Mouse (Mus musculus): Measurements from ENCODE around the gene Fam83c. TPM values are rescaled to one million over a fixed set of nuclear protein-coding genes. Genes with fewer than 3 reads are reported as not detected.

Gene Fam83c
- polyA plus RNA-seq, 1 experiment from 2014 or later: 0.13 TPM

- peak overlapping the region; percentile 80 for H3K9ac ChIP-seq (ENCODE audit: low read length)
- H3K4me3 ChIP-seq (ENCODE audit: low read depth, low read length): peak overlapping the region; percentile 48
- peaks cover 7% of the 10 kb centered on the region for H3K4me1 ChIP-seq (ENCODE audit: control insufficient read depth, insufficient read depth, low read length)
- no peaks in the 10 kb centered on the region for H3K27me3 ChIP-seq (replicated peaks; ENCODE audit: control insufficient read depth, insufficient read depth, low read length)
- peaks cover 51% of the 10 kb centered on the region for H3K36me3 ChIP-seq (ENCODE audit: control insufficient read depth, insufficient read depth, low read length)
- WGBS: 63% methylated on average over 6 of the region's 6 CpGs
- no peak for DNase-seq (ENCODE audit: low spot score)
- peak overlapping the region; percentile 87 for H3K4me2 ChIP-seq (ENCODE audit: low read length)
- H3K9me3 ChIP-seq (replicated peaks; ENCODE audit: control insufficient read depth, low read length): no peaks in the 10 kb centered on the region
- peak overlapping the region; percentile 70 for H3K27ac ChIP-seq (ENCODE audit: low read depth, low read length)
- no peak for ATAC-seq
Measured at GRCm38 (mm10) chr2:155819449-155820251, 15.0 kb downstream of the Fam83c start.

GRCm38 (mm10) chr2:155819392-155819448, 15.4 kb downstream of the Fam83c start, which contains the start of gene BC029722:
BC029722 (minus strand) TSS chr2:155819426.
- DNase-seq (ENCODE audit: low spot score) (no peak), ATAC-seq (no peak)
- Histone ChIP-seq H3K4me3 (ENCODE audit: low read depth, low read length) (peak within 1 kb of the TSS; percentile 48), H3K4me2 (ENCODE audit: low read length) (peak within 1 kb of the TSS; percentile 87), H3K27me3 (replicated peaks; ENCODE audit: control insufficient read depth, insufficient read depth, low read length) (no peaks in the 10 kb centered on the region), H3K9me3 (replicated peaks; ENCODE audit: control insufficient read depth, low read length) (no peaks in the 10 kb centered on the region), H3K4me1 (ENCODE audit: control insufficient read depth, insufficient read depth, low read length) (peaks cover 7% of the 10 kb centered on the region), H3K36me3 (ENCODE audit: control insufficient read depth, insufficient read depth, low read length) (peaks cover 51% of the 10 kb centered on the region), H3K9ac (ENCODE audit: low read length) (peak within 1 kb of the TSS; percentile 80), H3K27ac (ENCODE audit: low read depth, low read length) (peak within 1 kb of the TSS; percentile 70)

GRCm38 (mm10) chr2:155818596-155819391, 15.9 kb downstream of the Fam83c start:
- DNase-seq (ENCODE audit: low spot score) (peak; percentile 95), ATAC-seq (peak; percentile 97)
- Histone ChIP-seq H3K4me1 (ENCODE audit: control insufficient read depth, insufficient read depth, low read length) (peaks cover 7% of the 10 kb centered on the region), H3K27ac (ENCODE audit: low read depth, low read length) (peak overlapping the region; percentile 70), H3K9ac (ENCODE audit: low read length) (peak overlapping the region; percentile 80), H3K4me2 (ENCODE audit: low read length) (peak overlapping the region; percentile 87), H3K36me3 (ENCODE audit: control insufficient read depth, insufficient read depth, low read length) (peaks cover 48% of the 10 kb centered on the region), H3K27me3 (replicated peaks; ENCODE audit: control insufficient read depth, insufficient read depth, low read length) (no peaks in the 10 kb centered on the region), H3K4me3 (ENCODE audit: low read depth, low read length) (peak overlapping the region; percentile 48), H3K9me3 (replicated peaks; ENCODE audit: control insufficient read depth, low read length) (no peaks in the 10 kb centered on the region)
- WGBS: 2% methylated on average over 37 of the region's 37 CpGs

- 82% methylated on average over 10 of the region's 10 CpGs for WGBS
- H3K36me3 ChIP-seq (ENCODE audit: control insufficient read depth, insufficient read depth, low read length): peaks cover 36% of the 10 kb centered on the region
- ATAC-seq (no peak), DNase-seq (ENCODE audit: low spot score) (no peak)
- peaks cover 7% of the 10 kb centered on the region for H3K4me1 ChIP-seq (ENCODE audit: control insufficient read depth, insufficient read depth, low read length)
- 0 out of 2 replicates have a peak overlapping the region, but pooled peaks have one; percentile 48 for H3K4me3 ChIP-seq (ENCODE audit: low read depth, low read length)
- H3K27me3 ChIP-seq (replicated peaks; ENCODE audit: control insufficient read depth, insufficient read depth, low read length): no peaks in the 10 kb centered on the region
- no peak overlapping the region for H3K27ac ChIP-seq (ENCODE audit: low read depth, low read length)
- no peaks in the 10 kb centered on the region for H3K9me3 ChIP-seq (replicated peaks; ENCODE audit: control insufficient read depth, low read length)
- peak overlapping the region; percentile 87; the same call in 1 of the 2 replicates for H3K4me2 ChIP-seq (ENCODE audit: low read length)
- H3K9ac ChIP-seq (ENCODE audit: low read length): peak overlapping the region; percentile 80; the same call in 1 of the 2 replicates
Measured at GRCm38 (mm10) chr2:155817301-155818245, 17.1 kb downstream of the Fam83c start.

GRCm38 (mm10) chr2:155816179-155816578, 18.5 kb downstream of the Fam83c start:
- ATAC-seq (no peak), DNase-seq (ENCODE audit: low spot score) (no peak)
- Histone ChIP-seq H3K4me3 (ENCODE audit: low read depth, low read length) (no peak overlapping the region), H3K9ac (ENCODE audit: low read length) (no peak overlapping the region), H3K36me3 (ENCODE audit: control insufficient read depth, insufficient read depth, low read length) (peaks cover 23% of the 10 kb centered on the region), H3K27me3 (replicated peaks; ENCODE audit: control insufficient read depth, insufficient read depth, low read length) (no peaks in the 10 kb centered on the region), H3K4me1 (ENCODE audit: control insufficient read depth, insufficient read depth, low read length) (peaks cover 7% of the 10 kb centered on the region), H3K9me3 (replicated peaks; ENCODE audit: control insufficient read depth, low read length) (no peaks in the 10 kb centered on the region), H3K27ac (ENCODE audit: low read depth, low read length) (no peak overlapping the region), H3K4me2 (ENCODE audit: low read length) (no peak overlapping the region)
- WGBS: 100% methylated on average over 1 of the region's 1 CpGs

GRCm38 (mm10) chr2:155814829-155815228, 19.8 kb downstream of the Fam83c start:
- H3K4me3 ChIP-seq (ENCODE audit: low read depth, low read length): no peak overlapping the region
- ATAC-seq (no peak), DNase-seq (ENCODE audit: low spot score) (no peak)
- no peak overlapping the region for H3K4me2 ChIP-seq (ENCODE audit: low read length)
- H3K36me3 ChIP-seq (ENCODE audit: control insufficient read depth, insufficient read depth, low read length): peaks cover 12% of the 10 kb centered on the region
- H3K27me3 ChIP-seq (replicated peaks; ENCODE audit: control insufficient read depth, insufficient read depth, low read length): no peaks in the 10 kb centered on the region
- H3K9ac ChIP-seq (ENCODE audit: low read length): no peak overlapping the region
- H3K9me3 ChIP-seq (replicated peaks; ENCODE audit: control insufficient read depth, low read length): no peaks in the 10 kb centered on the region
- peaks cover 7% of the 10 kb centered on the region for H3K4me1 ChIP-seq (ENCODE audit: control insufficient read depth, insufficient read depth, low read length)
- 35% methylated on average over 5 of the region's 5 CpGs for WGBS
- no peak overlapping the region for H3K27ac ChIP-seq (ENCODE audit: low read depth, low read length)

GRCm38 (mm10) chr2:155812637-155813036, 22.0 kb downstream of the Fam83c start:
- Histone ChIP-seq H3K9ac (ENCODE audit: low read length) (no peak overlapping the region), H3K4me2 (ENCODE audit: low read length) (no peak overlapping the region), H3K27me3 (replicated peaks; ENCODE audit: control insufficient read depth, insufficient read depth, low read length) (no peaks in the 10 kb centered on the region), H3K9me3 (replicated peaks; ENCODE audit: control insufficient read depth, low read length) (no peaks in the 10 kb centered on the region), H3K4me3 (ENCODE audit: low read depth, low read length) (no peak overlapping the region), H3K27ac (ENCODE audit: low read depth, low read length) (no peak overlapping the region), H3K36me3 (ENCODE audit: control insufficient read depth, insufficient read depth, low read length) (peaks cover 7% of the 10 kb centered on the region; the same call in 1 of the 2 replicates), H3K4me1 (ENCODE audit: control insufficient read depth, insufficient read depth, low read length) (no peaks in the 10 kb centered on the region)
- DNase-seq (ENCODE audit: low spot score) (no peak), ATAC-seq (no peak)
- 84% methylated on average over 4 of the region's 4 CpGs for WGBS

GRCm38 (mm10) chr2:155811821-155812396, 22.7 kb downstream of the Fam83c start:
- Histone ChIP-seq H3K4me1 (ENCODE audit: control insufficient read depth, insufficient read depth, low read length) (no peaks in the 10 kb centered on the region), H3K4me2 (ENCODE audit: low read length) (no peak overlapping the region), H3K36me3 (ENCODE audit: control insufficient read depth, insufficient read depth, low read length) (peaks cover 7% of the 10 kb centered on the region; the same call in 1 of the 2 replicates), H3K9me3 (replicated peaks; ENCODE audit: control insufficient read depth, low read length) (no peaks in the 10 kb centered on the region), H3K4me3 (ENCODE audit: low read depth, low read length) (no peak overlapping the region), H3K9ac (ENCODE audit: low read length) (no peak overlapping the region), H3K27me3 (replicated peaks; ENCODE audit: control insufficient read depth, insufficient read depth, low read length) (no peaks in the 10 kb centered on the region), H3K27ac (ENCODE audit: low read depth, low read length) (no peak overlapping the region)
- DNase-seq (ENCODE audit: low spot score): peak; percentile 79
- peak; percentile 52; the same call in 1 of the 2 replicates for ATAC-seq
- WGBS: 48% methylated on average over 16 of the region's 16 CpGs

Data from forebrain, embryonic 14.5 days (tissue).